8 mouse cellular contexts compared by ENCODE assay signal in the genomic region with DNA sequence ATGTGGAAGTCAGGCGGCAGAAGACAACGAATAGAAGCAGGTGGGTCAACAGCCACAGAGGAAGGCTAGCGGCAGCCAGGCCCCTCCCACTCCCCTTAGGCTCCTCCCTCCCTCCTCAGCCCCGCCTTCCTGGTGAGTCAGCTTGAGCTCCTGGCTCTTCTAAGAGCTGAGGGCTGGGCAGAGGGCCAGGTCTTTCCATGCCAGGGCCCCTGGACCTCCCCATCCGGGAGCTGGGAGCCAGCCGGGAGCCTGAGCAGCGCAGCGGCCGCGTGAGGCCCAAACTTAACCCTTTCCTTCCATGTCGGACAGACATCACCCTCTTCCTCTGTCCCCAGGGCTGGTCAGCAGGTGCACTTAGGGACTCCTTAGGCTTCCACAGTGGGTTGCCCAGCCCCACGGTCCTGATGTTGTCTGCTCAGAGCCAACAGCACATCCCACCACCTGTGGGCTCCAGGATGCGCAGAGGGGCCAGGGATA.
DNase-seq lines count a peak whose midpoint lies in the region; ATAC-seq lines count a peak whose summit lies in the region.

No protein-coding gene starts in this region.

- peaks cover 11% of the 10 kb centered on the region for H3K4me1 ChIP-seq in hindbrain, embryonic 16.5 days (ENCODE audit: control insufficient read depth, insufficient read depth, low read depth, low read length)

- H3K4me3 ChIP-seq in hindbrain, embryonic 16.5 days (ENCODE audit: low read length) = peak overlapping the region; percentile 13

- WGBS in hindbrain, embryonic 16.5 days = 0% methylated on average over 13 of the region's 13 CpGs

- no peaks in the 10 kb centered on the region for H3K36me3 ChIP-seq in hindbrain, embryonic 16.5 days (ENCODE audit: control insufficient read depth, insufficient read depth, low read length)

- H3K4me2 ChIP-seq in hindbrain, embryonic 16.5 days (ENCODE audit: low read length) = peak overlapping the region; percentile 52

- H3K9ac ChIP-seq in hindbrain, embryonic 16.5 days (ENCODE audit: low read depth, low read length) = peak overlapping the region; percentile 29; the same call in 1 of the 2 replicates

- DNase-seq in adipocyte (ENCODE audit: low spot score) = peak; percentile 95
- peak; percentile 97 to 98 for DNase-seq in gastrocnemius, adult 8-10 months (ENCODE audit: low spot score in 2 of 2)
- DNase-seq in left cerebral cortex, adult 11 months (ENCODE audit: low spot score) = peak; percentile 75
- DNase-seq in lung, postnatal 25 days (ENCODE audit: low spot score) = peak; percentile 94
- peak; percentile 97 for DNase-seq in retina, postnatal 1 day
- peak; percentile 90 for DNase-seq in urinary bladder, postnatal 25 days (ENCODE audit: low spot score)

- H3K27ac ChIP-seq in hindbrain, embryonic 16.5 days (ENCODE audit: low read depth, low read length) = no peak overlapping the region

- peak; percentile 90 for ATAC-seq in common myeloid progenitor, adult 5-6 weeks (replicated peaks; ENCODE audit: low read depth, poor library complexity, severe bottlenecking)
- peak; percentile 94 for ATAC-seq in hindbrain, embryonic 16.5 days

- 0 out of 2 replicates have a peak, but pooled peaks cover 2% of the 10 kb centered on the region for H3K9me3 ChIP-seq in hindbrain, embryonic 16.5 days (ENCODE audit: control insufficient read depth, low read length)

- H3K27me3 ChIP-seq in hindbrain, embryonic 16.5 days (replicated peaks; ENCODE audit: control insufficient read depth, insufficient read depth, low read length) = 0 out of 2 replicates have a peak, but pooled peaks cover 2% of the 10 kb centered on the region
